Mouse (Mus musculus) lung, postnatal 36 days (tissue): ENCODE measurements at regions not wholly inside any gene's neighbourhood (a gene's known extent, or its start where the extent isn't known, plus 50 kb on each side); places are given as distances from the start of the nearest gene placed in this dataset.
"Not testable (repeated sequence)": the region's sequence is repeated elsewhere in the genome, so short reads cannot be mapped to it uniquely, and the experiment has no call there.

ENCODE experiments used
- DNase-seq: peaks from one replicate; pipeline ENCODE4 v3.0.0; 2022; ENCODE audit warnings: mixed read lengths

GRCm38 (mm10) chr4:21464456-21464855, 221.3 kb downstream of the Prdm13 start:
- no peak for DNase-seq

- no peak for DNase-seq
These were observed 244.5 kb downstream of the Prdm13 start for GRCm38 (mm10) chr4:21441274-21441673.

DNA sequence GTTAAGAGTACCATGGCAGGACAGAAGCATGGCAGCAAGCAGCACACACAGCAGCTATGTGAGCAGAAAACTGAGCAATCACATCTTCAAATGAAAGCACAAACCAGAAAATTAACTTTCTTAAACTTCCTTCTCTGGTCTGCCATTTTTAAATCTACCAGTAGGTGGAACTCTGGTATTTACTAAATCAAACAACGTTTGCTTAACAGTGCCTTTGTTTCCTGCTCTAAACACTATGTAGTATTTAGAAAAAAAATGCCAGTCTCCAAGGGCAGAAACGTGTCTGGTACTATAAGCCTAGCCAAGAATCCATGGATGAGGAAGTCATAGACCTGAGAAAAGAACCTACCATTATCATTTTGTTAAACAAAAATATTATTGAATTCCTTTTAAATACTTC, 249.1 kb downstream of the Prdm13 start:
- DNase-seq, result no peak

GRCm38 (mm10) chr4:21407850-21408249, 277.9 kb downstream of the Prdm13 start:
- no peak for DNase-seq

GRCm38 (mm10) chr4:21369314-21369713, 316.4 kb downstream of the Prdm13 start:
- no peak for DNase-seq

DNA sequence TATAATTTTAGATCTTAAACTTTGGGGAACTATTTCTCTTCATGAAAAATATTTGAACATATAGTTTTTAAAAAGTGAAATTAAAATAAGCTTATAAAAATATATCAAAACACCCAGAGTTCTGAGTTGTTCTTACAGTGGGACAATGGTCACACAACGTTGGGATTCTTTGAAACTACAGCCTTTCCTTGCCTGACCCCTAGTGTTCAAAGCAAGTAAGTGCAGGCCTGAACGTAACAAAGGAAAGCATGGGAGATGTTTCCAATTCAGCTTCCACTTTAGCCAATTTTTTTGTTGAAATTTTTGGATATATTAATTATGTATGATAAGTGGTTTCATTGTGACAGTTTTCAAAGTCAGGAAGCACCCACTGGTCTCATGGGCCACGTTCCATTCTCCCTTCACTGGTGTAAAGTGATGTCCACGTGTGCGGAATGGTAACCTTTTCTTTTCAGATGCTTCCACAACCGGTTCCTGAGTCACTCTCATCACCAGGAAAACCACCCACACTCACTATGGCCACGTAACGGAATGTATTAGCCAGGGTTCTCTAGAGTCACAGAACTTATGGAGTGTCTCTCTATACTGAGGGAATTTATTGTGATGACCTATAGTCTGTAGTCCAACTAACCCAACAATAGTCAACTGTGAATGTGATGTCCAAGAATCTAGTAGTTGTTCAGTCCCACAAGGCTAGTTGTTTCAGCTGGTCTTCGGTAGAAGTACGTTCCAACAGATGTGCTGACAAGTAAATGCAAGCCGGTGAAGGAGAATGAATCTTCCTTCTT, 317.3 kb downstream of the Prdm13 start:
- DNase-seq, result no peak

DNA sequence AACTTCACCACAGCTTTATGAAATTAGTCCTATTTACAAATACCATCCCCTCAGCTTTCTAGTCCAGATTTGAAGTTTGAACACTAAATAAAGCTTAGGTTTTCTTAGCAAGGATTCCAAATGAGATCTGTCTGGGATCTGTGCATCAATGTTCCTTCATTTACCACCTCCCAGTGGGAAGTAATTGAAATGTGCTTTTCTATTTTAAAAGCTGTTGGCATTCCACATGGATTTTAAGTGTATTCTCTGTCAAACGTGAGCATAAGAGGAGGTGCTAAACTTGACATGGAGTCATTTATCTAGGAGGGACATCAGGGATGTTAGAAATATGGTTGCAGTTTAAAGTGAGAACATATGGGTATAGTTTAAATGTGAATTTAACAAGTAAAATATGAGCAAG, 364.0 kb downstream of the Prdm13 start:
- no peak for DNase-seq

DNA sequence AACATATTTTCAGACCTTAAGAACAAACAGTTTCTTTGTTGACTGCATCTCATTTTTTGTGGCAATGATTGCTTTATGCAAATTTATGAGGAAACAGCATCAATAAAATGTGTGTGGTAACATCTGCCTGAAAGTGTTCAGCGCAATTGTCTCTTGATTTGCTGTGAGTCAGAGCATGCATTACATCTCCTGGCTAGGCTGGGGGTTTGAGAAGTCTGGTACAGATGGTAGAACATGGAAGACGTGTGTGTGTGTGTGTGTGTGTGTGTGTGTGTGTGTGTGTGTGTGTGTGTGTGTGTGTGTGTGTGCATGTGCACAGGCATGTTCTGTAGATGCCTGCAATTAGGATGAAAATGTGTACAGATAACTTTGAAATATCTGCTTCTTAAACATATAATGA, 376.5 kb downstream of the Prdm13 start:
- DNase-seq, result not testable (repeated sequence)

- no peak for DNase-seq
These were observed 378.2 kb downstream of the Prdm13 start for GRCm38 (mm10) chr4:21307476-21308011.

- DNase-seq, result no peak
These were observed 385.6 kb downstream of the Prdm13 start for GRCm38 (mm10) chr4:21300141-21300540.

DNA sequence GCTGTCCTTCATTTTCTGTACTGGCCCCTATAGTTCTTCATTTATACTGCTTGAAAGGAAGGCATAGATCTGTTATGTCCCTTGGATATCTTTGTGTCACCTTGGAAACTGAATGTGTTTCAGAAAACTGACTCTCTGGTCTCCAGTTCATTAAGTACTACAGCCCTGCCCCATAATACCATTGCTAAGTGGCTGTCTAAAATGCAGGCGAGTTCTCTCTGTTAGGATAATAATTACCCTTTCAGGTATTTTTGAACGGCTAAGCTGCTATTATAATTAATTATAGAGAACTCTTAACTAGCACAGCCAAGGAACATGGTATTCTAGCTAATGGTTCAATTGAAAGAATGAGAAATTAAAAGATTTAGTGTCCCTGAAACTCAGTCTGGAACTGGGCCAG, 418.5 kb downstream of the Prdm13 start:
- no peak for DNase-seq

DNA sequence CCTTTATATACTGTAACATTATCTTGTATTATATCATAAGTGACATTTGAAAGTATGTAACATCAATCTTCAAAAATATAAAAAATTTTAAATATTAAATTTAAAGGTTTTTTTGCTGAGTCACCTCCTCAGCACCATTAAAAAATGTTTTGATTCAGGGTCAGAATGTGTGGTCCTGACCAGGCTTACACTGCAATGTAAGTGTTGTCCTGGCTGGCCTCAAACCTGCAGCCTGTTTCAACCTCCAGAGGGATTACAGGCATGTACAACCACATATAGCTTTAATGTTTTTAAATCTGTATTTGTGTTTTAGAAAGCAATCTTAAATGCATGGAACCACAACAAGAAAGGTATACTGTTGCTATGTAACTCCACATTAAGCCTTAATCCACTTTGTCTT, 418.9 kb downstream of the Prdm13 start:
- no peak for DNase-seq

GRCm38 (mm10) chr4:21250396-21250795, 435.4 kb downstream of the Prdm13 start:
- DNase-seq, result no peak

DNA sequence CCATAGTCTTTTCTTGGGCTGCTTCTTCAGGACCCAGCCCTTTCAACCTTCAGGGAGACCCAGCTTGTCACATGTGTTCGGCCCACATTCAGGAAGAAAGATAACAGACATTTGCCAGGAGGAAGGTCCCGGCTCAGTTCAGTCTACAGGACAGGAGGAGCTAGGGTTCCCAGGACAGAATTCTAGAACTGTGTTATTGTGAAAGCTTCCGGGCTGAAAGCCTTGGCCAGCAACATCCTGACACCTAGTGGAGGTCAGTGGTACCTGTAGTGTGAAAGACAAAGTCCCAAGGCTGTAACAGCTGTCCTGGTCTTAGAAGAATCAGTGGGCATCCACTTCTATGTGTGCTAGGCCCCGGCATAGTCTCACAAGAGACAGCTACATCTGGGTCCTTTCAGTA, 463.1 kb downstream of the Prdm13 start:
- peak; percentile 32 for DNase-seq

DNA sequence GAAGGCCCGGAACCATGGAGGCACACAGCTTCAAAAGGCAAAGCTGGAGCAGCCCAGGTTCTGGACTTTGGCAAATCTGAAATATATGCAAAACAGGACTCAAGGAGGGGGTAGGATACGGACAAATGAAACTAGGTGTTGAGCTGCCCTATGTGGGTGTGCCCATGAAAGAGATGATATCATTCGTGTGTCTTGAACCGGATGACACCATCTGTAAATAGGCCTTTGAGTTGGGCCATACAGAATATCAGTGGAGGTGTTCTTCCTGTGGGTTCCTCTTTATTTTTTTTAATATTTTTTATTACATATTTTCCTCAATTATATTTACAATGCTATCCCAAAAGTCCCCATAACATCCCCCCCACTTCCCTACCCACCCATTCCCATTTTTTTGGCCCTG, 478.1 kb downstream of the Prdm13 start:
- DNase-seq, result no peak

GRCm38 (mm10) chr4:21195620-21196019, 490.1 kb downstream of the Prdm13 start:
- no peak for DNase-seq

GRCm38 (mm10) chr4:21173789-21174188, 512.0 kb downstream of the Prdm13 start:
- no peak for DNase-seq

DNA sequence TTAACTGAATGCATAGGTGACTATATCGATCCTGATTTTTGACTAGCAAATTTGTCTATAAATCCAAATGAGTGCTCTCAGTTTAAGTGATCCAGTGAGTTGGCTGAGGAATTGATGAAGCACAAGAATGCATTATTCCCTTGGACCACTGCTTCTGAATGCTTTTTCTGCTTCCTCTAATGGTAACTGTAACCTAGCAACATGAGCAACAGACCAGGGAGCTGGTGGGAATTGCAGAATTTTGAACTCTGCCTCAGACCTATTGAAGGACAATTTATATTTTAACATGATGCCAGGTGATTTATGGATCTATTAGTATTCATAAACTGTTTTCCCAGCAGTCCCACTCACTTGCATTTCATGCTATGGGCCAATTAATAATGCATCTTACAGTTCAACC, 512.7 kb downstream of the Prdm13 start:
- DNase-seq, result no peak

- no peak for DNase-seq
These were observed 515.0 kb downstream of the Prdm13 start for GRCm38 (mm10) chr4:21170734-21171133.

- no peak for DNase-seq
These were observed 523.6 kb downstream of the Prdm13 start for GRCm38 (mm10) chr4:21162124-21162523.

DNA sequence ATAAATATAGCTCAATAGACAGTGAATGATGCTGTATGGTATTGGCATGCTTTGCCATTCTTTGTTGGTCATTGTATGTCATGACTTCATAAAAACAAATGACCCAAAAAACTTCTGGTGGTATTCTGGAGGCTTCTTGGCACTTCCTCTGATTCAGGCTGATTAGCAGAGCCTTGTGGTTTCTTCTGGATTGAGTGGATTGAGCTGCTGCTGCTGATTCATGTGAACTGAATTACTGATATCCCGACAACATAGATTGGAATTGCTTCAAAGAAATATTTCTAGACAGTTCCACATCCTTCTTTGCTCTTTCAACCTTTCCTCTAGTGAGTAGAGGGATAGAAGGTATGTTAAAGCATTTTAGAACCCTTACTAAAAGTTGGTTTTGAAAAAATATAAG, 559.9 kb downstream of the Prdm13 start:
- DNase-seq, result no peak

DNA sequence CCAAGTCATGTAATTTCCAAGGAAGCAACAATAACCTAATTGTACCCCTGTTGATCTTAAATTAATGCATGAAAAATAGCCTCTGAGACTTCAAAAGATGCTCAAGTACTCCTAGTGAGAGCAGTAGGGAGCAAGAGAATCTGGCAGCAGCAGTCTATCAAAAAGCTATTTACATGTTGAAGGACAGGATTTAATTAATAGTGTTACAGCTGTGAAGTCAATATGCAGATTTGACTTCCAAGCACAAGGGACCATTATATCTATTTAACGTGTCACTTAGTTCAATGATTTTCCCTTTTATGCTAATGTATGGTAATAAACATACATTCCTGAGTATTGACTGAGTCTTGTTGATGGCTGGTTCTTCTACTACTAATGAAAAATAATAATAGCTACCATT, 590.0 kb downstream of the Prdm13 start:
- no peak for DNase-seq

DNA sequence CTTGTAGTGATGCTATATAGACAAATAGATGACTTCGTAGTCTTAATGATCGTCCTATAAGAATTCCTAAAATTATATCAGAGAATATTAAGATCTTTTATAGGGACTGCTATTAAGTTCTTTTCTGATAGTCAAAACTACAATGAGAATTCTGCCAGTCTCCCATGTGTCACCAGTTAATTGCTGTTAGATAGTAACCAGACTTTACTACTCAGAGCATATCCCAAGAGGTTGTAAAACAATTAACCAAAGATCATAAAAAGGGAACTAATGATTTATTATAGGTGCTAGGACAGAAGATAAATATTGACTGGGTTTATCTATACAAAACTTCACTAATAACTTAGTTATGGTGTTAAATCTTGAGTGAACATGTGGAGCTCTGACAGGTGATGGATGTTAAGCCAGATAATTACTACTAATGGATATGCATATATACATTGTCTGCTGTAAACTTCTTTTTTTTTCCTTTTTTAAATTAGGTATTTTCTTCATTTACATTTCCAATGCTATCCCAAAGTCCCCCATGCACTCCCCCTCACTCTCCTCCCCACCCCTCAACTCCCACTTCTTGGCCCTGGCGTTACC, 615.5 kb downstream of the Prdm13 start:
- DNase-seq, result no peak
